Mouse (Mus musculus) spleen, adult 2 months (tissue): ENCODE results near the gene Mrln.

ENCODE experiments used
- CTCF ChIP-seq: fragments of 200-500 bp; IDR thresholded peaks from 2 replicates; pipeline ENCODE4 v1.5.1; 2011; ENCODE audit warnings: mild to moderate bottlenecking, inconsistent platforms; ENCODE audit not compliant: insufficient read depth, insufficient read length, insufficient replicate concordance; ENCODE audit errors: extremely low read depth
- POLR2A ChIP-seq: fragments of 200-500 bp; IDR thresholded peaks from 2 replicates; pipeline ENCODE4 v1.6.1; 2011; ENCODE audit warnings: low read depth, low read length, inconsistent platforms

- TF ChIP-seq CTCF, result no peak
- TF ChIP-seq POLR2A, result no peak
Observed at GRCm38 (mm10) chr10:70225760-70226159, 21.3 kb downstream of the Mrln start.
